Mouse (Mus musculus): ENCODE results near the gene Mobp. TPM values are rescaled to one million over a fixed set of nuclear protein-coding genes. Genes with fewer than 3 reads are reported as not detected.

Gene Mobp
- polyA plus RNA-seq, 1 experiment from 2014 or later: 0.10 TPM

DNA sequence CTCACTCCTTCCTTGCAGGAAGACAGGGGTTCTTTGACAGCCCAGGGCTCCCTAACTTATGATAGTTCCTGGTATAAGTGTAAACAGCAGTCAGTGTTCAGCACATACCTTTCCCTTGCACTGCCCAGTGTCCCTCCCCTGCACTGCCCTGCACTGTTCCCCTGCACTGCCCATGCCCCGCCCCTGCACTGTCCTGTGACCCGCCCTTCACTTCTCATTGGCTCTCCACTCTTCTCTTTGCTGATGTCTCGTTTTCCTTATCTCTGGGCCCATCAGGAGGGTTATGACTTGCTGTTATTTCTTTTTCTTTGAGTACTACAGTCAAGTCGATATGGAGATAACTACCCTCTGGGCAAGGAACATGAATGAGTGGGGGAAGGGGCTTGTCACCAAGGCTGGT lies 8.5 kb downstream of the Mobp start:
- no peak overlapping the region for H3K9ac ChIP-seq (ENCODE audit: low read depth, low read length)
- H3K27me3 ChIP-seq (ENCODE audit: control insufficient read depth, insufficient read depth, low read depth, low read length): no peaks in the 10 kb centered on the region
- no peak overlapping the region for H3K4me3 ChIP-seq (ENCODE audit: low read depth, low read length)
- 45% methylated on average over 4 of the region's 4 CpGs for WGBS
- no peaks in the 10 kb centered on the region for H3K36me3 ChIP-seq (ENCODE audit: control insufficient read depth, insufficient read depth, low read length)
- no peaks in the 10 kb centered on the region for H3K9me3 ChIP-seq (replicated peaks; ENCODE audit: control insufficient read depth, low read length, poor library complexity, severe bottlenecking)
- no peak overlapping the region for H3K4me2 ChIP-seq (ENCODE audit: low read length)
- no peak overlapping the region for H3K27ac ChIP-seq (ENCODE audit: low read length)
- ATAC-seq: no peak
- no peaks in the 10 kb centered on the region for H3K4me1 ChIP-seq (ENCODE audit: control insufficient read depth, insufficient read depth, low read length)

DNA sequence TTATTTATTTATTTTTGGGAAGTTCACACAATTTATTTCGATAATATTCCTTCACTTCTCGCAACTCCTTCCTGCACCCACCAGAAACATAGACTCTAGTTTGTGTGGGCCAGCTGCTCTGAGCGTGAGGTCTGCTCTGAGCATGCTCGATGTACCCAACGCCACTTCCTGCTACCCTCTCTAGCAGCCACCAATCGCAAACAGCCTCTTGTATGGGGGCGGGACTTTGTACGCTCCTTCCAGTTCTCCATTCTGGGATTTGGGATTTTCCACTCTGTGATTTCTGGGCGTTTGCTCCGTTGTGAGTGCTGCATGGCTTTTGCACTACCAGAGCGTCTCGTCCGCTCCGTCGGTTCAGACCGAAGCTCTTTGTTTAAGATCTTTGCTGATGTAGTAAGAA lies 14.4 kb downstream of the Mobp start:
- Histone ChIP-seq H3K9ac (ENCODE audit: low read depth, low read length) (no peak overlapping the region), H3K9me3 (replicated peaks; ENCODE audit: control insufficient read depth, low read length, poor library complexity, severe bottlenecking) (no peaks in the 10 kb centered on the region), H3K36me3 (ENCODE audit: control insufficient read depth, insufficient read depth, low read length) (no peaks in the 10 kb centered on the region), H3K27ac (ENCODE audit: low read length) (no peak overlapping the region), H3K4me1 (ENCODE audit: control insufficient read depth, insufficient read depth, low read length) (no peaks in the 10 kb centered on the region), H3K4me2 (ENCODE audit: low read length) (no peak overlapping the region), H3K4me3 (ENCODE audit: low read depth, low read length) (no peak overlapping the region), H3K27me3 (ENCODE audit: control insufficient read depth, insufficient read depth, low read depth, low read length) (no peaks in the 10 kb centered on the region)
- 73% methylated on average over 16 of the region's 16 CpGs for WGBS
- ATAC-seq: no peak

DNA sequence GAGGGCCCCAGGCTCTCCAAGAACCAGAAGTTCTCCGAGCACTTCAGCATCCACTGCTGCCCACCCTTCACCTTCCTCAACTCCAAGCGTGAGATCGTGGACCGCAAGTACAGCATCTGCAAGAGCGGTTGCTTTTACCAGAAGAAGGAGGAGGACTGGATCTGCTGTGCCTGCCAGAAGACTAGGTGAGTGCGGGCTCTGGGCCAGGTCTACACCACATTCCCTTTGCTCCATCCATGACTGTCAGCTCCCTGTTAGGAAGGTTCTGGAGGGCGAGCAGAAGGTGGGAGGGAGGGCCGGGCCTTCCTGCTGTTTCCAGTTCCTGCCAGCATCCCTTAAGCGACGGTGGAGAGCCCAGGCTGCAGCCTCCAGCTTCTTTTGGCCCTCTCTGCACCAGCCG lies 18.3 kb downstream of the Mobp start:
- H3K4me3 ChIP-seq (ENCODE audit: low read depth, low read length): no peak overlapping the region
- H3K27ac ChIP-seq (ENCODE audit: low read length): no peak overlapping the region
- 72% methylated on average over 11 of the region's 11 CpGs for WGBS
- no peaks in the 10 kb centered on the region for H3K27me3 ChIP-seq (ENCODE audit: control insufficient read depth, insufficient read depth, low read depth, low read length)
- no peaks in the 10 kb centered on the region; the same call in 1 of the 2 replicates for H3K9me3 ChIP-seq (replicated peaks; ENCODE audit: control insufficient read depth, low read length, poor library complexity, severe bottlenecking)
- no peak for ATAC-seq
- H3K4me2 ChIP-seq (ENCODE audit: low read length): no peak overlapping the region
- H3K36me3 ChIP-seq (ENCODE audit: control insufficient read depth, insufficient read depth, low read length): no peaks in the 10 kb centered on the region
- H3K9ac ChIP-seq (ENCODE audit: low read depth, low read length): no peak overlapping the region
- no peaks in the 10 kb centered on the region for H3K4me1 ChIP-seq (ENCODE audit: control insufficient read depth, insufficient read depth, low read length)

DNA sequence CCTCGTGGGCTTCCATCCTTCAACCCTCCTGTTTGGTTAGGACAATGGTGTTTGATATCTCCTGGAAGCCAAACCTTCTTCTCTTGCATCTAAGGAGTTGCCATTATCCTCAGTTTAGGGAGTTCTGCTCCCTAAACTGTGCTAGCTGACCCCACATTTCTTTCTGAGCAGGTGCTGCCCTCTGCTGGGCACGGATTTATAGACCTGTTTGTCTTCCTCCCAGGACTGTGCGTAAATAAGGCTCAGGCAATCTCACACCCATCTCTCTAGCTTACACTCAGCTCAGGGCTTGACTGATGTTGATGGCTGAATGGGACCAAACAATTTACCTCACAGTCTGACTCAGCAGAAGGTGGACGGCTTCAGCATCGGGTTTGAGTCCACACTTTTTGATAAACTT lies 21.8 kb downstream of the Mobp start:
- H3K27me3 ChIP-seq (ENCODE audit: control insufficient read depth, insufficient read depth, low read depth, low read length): no peaks in the 10 kb centered on the region
- H3K4me2 ChIP-seq (ENCODE audit: low read length): no peak overlapping the region
- H3K9me3 ChIP-seq (replicated peaks; ENCODE audit: control insufficient read depth, low read length, poor library complexity, severe bottlenecking): no peaks in the 10 kb centered on the region; the same call in 1 of the 2 replicates
- ATAC-seq: no peak
- no peak overlapping the region for H3K27ac ChIP-seq (ENCODE audit: low read length)
- H3K4me3 ChIP-seq (ENCODE audit: low read depth, low read length): no peak overlapping the region
- no peaks in the 10 kb centered on the region for H3K36me3 ChIP-seq (ENCODE audit: control insufficient read depth, insufficient read depth, low read length)
- H3K4me1 ChIP-seq (ENCODE audit: control insufficient read depth, insufficient read depth, low read length): no peaks in the 10 kb centered on the region
- 44% methylated on average over 5 of the region's 5 CpGs for WGBS
- H3K9ac ChIP-seq (ENCODE audit: low read depth, low read length): no peak overlapping the region

DNA sequence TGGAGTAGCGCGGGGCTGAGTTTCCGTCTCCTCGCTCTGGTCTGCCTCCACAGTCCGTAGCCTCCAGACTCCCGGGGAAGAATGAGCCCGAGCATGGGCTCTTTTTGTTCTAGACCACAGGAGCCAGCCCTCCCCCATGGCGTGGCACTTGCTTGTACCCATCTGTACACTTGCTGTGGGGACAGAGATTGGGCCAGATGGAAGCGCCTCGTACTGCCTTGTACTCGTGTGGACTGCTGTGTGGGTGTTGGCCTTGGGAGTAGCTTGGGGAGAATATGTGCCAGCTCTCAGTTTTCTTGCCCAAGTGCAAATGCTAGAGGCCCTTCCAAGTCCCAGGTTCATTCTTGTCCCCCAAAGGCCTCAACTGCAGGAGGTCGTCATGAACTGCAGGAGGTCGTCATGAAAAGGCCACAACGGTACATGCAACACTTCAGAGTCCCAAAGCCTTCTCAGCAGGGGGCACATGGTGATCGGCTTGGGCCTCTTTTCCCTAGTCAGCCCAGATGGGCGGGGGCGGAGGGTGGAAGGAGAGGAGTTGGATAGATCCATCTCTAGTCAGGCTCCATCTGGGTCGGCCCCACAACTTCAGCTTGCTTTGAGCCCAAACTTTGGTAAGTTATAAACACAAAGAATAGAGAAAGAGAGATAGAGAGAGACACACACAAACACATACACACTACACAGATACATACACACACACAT lies 25.1 kb downstream of the Mobp start:
- Histone ChIP-seq H3K27me3 (ENCODE audit: control insufficient read depth, insufficient read depth, low read depth, low read length) (no peaks in the 10 kb centered on the region), H3K9me3 (replicated peaks; ENCODE audit: control insufficient read depth, low read length, poor library complexity, severe bottlenecking) (no peaks in the 10 kb centered on the region; the same call in 1 of the 2 replicates), H3K4me3 (ENCODE audit: low read depth, low read length) (no peak overlapping the region), H3K36me3 (ENCODE audit: control insufficient read depth, insufficient read depth, low read length) (no peaks in the 10 kb centered on the region), H3K9ac (ENCODE audit: low read depth, low read length) (no peak overlapping the region), H3K4me2 (ENCODE audit: low read length) (no peak overlapping the region), H3K27ac (ENCODE audit: low read length) (no peak overlapping the region), H3K4me1 (ENCODE audit: control insufficient read depth, insufficient read depth, low read length) (no peaks in the 10 kb centered on the region)
- 77% methylated on average over 18 of the region's 18 CpGs for WGBS
- no peak for ATAC-seq

DNA sequence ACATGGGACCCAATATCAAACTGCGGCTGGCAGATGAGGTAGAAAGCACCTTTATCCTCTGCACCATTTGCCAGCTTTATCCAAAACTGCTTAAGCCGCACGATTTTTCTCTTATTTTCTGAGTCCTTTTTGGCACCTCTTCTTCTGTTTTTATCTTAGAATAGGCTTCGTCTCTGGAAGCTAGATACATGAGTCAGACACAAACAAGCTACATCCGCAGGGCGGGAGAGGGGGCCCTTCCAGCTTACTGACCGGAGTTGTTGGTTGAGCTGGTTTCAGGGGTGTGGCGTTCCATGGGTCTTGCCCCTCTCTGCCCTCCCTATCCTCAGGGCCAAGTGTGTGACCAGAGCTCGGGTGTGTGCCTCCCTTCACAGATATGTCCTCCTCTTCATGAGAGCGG lies 29.3 kb downstream of the Mobp start:
- no peak for ATAC-seq
- Histone ChIP-seq H3K9me3 (replicated peaks; ENCODE audit: control insufficient read depth, low read length, poor library complexity, severe bottlenecking) (no peaks in the 10 kb centered on the region), H3K36me3 (ENCODE audit: control insufficient read depth, insufficient read depth, low read length) (no peaks in the 10 kb centered on the region), H3K27ac (ENCODE audit: low read length) (no peak overlapping the region), H3K4me1 (ENCODE audit: control insufficient read depth, insufficient read depth, low read length) (no peaks in the 10 kb centered on the region), H3K4me2 (ENCODE audit: low read length) (no peak overlapping the region), H3K4me3 (ENCODE audit: low read depth, low read length) (no peak overlapping the region), H3K27me3 (ENCODE audit: control insufficient read depth, insufficient read depth, low read depth, low read length) (no peaks in the 10 kb centered on the region), H3K9ac (ENCODE audit: low read depth, low read length) (no peak overlapping the region)
- 86% methylated on average over 10 of the region's 10 CpGs for WGBS

DNA sequence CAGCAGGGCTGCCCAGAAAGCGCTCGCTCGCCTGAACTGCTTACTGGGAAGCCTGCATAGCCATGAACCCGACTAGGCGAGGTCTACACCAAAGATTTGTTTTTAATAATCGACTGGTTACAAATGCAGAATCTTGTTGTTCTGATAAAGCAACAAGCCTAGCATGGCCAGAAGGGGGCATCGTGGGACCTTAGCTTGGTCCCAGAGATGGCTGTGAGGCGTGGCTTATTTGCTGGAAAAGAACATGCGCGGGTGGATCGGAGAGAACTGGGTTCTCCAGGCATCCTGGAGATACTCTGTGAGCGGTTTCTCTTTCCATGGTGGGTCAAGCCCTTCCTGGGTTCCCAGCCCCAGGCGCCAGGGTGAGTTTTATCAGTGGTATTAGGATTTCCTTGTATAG lies 35.0 kb downstream of the Mobp start:
- Histone ChIP-seq H3K36me3 (ENCODE audit: control insufficient read depth, insufficient read depth, low read length) (no peaks in the 10 kb centered on the region), H3K4me2 (ENCODE audit: low read length) (peak overlapping the region; percentile 21), H3K4me1 (ENCODE audit: control insufficient read depth, insufficient read depth, low read length) (no peaks in the 10 kb centered on the region), H3K4me3 (ENCODE audit: low read depth, low read length) (no peak overlapping the region), H3K9ac (ENCODE audit: low read depth, low read length) (no peak overlapping the region), H3K9me3 (replicated peaks; ENCODE audit: control insufficient read depth, low read length, poor library complexity, severe bottlenecking) (no peaks in the 10 kb centered on the region), H3K27me3 (ENCODE audit: control insufficient read depth, insufficient read depth, low read depth, low read length) (no peaks in the 10 kb centered on the region), H3K27ac (ENCODE audit: low read length) (no peak overlapping the region)
- no peak for ATAC-seq
- WGBS: 30% methylated on average over 13 of the region's 13 CpGs

DNA sequence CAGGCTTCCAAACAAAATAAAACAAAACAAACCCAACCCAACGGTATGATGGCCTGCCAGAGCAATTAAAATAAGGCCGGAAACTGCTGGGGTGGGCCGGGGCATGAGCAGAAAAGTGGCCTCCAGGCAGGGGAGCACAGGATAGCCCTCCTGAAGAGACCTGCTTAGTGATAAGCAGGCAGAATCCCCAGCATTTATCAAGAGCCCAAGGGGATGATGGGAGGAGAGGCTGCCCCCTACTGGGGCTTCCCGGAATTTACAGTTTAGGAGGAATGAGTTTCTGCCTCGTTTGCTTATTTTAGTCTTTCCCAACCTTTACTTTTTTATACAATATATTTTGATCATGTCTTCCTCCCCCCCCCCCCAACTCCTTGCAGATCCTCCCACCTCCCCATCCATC lies 37.3 kb downstream of the Mobp start:
- Histone ChIP-seq H3K36me3 (ENCODE audit: control insufficient read depth, insufficient read depth, low read length) (no peaks in the 10 kb centered on the region), H3K27ac (ENCODE audit: low read length) (no peak overlapping the region), H3K4me3 (ENCODE audit: low read depth, low read length) (no peak overlapping the region), H3K4me2 (ENCODE audit: low read length) (no peak overlapping the region), H3K27me3 (ENCODE audit: control insufficient read depth, insufficient read depth, low read depth, low read length) (no peaks in the 10 kb centered on the region), H3K9me3 (replicated peaks; ENCODE audit: control insufficient read depth, low read length, poor library complexity, severe bottlenecking) (no peaks in the 10 kb centered on the region), H3K4me1 (ENCODE audit: control insufficient read depth, insufficient read depth, low read length) (no peaks in the 10 kb centered on the region), H3K9ac (ENCODE audit: low read depth, low read length) (no peak overlapping the region)
- WGBS: 90% methylated on average over 5 of the region's 5 CpGs
- ATAC-seq: no peak

DNA sequence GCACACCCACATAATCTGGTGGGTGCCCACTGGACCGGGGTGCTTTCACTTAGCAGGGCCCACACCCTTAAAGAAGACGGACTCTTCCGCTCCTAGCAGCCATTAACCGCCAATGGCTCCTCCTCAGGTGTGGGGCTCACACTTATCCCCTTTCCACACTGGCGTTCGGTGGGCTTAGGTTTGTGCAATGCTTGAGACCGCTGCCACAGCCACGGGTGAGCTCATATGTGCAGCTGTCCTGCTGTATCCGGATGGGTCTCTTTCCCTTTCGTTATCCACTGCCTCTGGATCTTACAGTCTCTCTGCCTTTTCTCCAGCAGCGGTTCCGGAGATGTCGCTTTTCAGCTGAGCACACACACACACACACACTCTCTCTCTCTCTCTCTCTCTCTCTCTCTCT lies 41.4 kb downstream of the Mobp start:
- ATAC-seq: peak; percentile 83
- H3K9ac ChIP-seq (ENCODE audit: low read depth, low read length): peak overlapping the region; percentile 74
- 23% methylated on average over 13 of the region's 13 CpGs for WGBS
- no peaks in the 10 kb centered on the region for H3K9me3 ChIP-seq (replicated peaks; ENCODE audit: control insufficient read depth, low read length, poor library complexity, severe bottlenecking)
- peak overlapping the region; percentile 39 for H3K4me3 ChIP-seq (ENCODE audit: low read depth, low read length)
- H3K27me3 ChIP-seq (ENCODE audit: control insufficient read depth, insufficient read depth, low read depth, low read length): no peaks in the 10 kb centered on the region
- no peaks in the 10 kb centered on the region for H3K36me3 ChIP-seq (ENCODE audit: control insufficient read depth, insufficient read depth, low read length)
- no peaks in the 10 kb centered on the region for H3K4me1 ChIP-seq (ENCODE audit: control insufficient read depth, insufficient read depth, low read length)
- H3K27ac ChIP-seq (ENCODE audit: low read length): peak overlapping the region; percentile 89
- H3K4me2 ChIP-seq (ENCODE audit: low read length): peak overlapping the region; percentile 54
